Mouse (Mus musculus) embryonic facial prominence, embryonic 13.5 days (tissue): ENCODE measurements around the gene Zfp978. TPM values are rescaled to one million over a fixed set of nuclear protein-coding genes. Genes with fewer than 3 reads are reported as not detected.
"Not testable (repeated sequence)": the region's sequence is repeated elsewhere in the genome, so short reads cannot be mapped to it uniquely, and the experiment has no call there.

Experiments
- ATAC-seq: fragments of 200-750 bp; cut with Nextera tagmentation; 2 replicates; pipeline ENCODE4 v1.8.0; 2017; ENCODE audit warnings: low read depth; ENCODE audit not compliant: insufficient number of reproducible peaks, insufficient read depth, low FRiP score, low TSS enrichment
- H3K27ac ChIP-seq: fragments of 300-500 bp; sonication (generic); 2 replicates; pipeline ENCODE4 v1.5.1; 2015; ENCODE audit warnings: moderate library complexity, mild to moderate bottlenecking, inconsistent platforms
- H3K27me3 ChIP-seq: fragments of 300-500 bp; sonication (generic); 2 replicates; pipeline ENCODE4 v1.6.1; 2015; ENCODE audit warnings: mild to moderate bottlenecking, inconsistent platforms
- H3K36me3 ChIP-seq: fragments of 300-500 bp; sonication (generic); 2 replicates; pipeline ENCODE4 v1.6.1; 2015; ENCODE audit warnings: mild to moderate bottlenecking, inconsistent platforms
- H3K4me1 ChIP-seq: fragments of 300-500 bp; sonication (generic); 2 replicates; pipeline ENCODE4 v1.6.1; 2015; ENCODE audit warnings: inconsistent platforms
- H3K4me2 ChIP-seq: fragments of 300-500 bp; sonication (generic); 2 replicates; pipeline ENCODE4 v1.6.1; 2015; ENCODE audit warnings: moderate library complexity, mild to moderate bottlenecking, inconsistent platforms
- H3K4me3 ChIP-seq: fragments of 300-500 bp; sonication (generic); 2 replicates; pipeline ENCODE4 v1.5.1; 2015; ENCODE audit warnings: mild to moderate bottlenecking, inconsistent platforms
- H3K9ac ChIP-seq: fragments of 300-500 bp; sonication (generic); 2 replicates; pipeline ENCODE4 v1.6.1; 2015; ENCODE audit warnings: mild to moderate bottlenecking, inconsistent platforms
- H3K9me3 ChIP-seq: fragments of 300-500 bp; sonication (generic); 2 replicates; pipeline ENCODE4 v1.6.1; 2016; ENCODE audit warnings: inconsistent platforms
- WGBS: fragments of 180-500 bp; shearing (Covaris S2); methylation state at CpG from one replicate; pipeline ENCODE4 v1.1.7; 2015; ENCODE audit warnings: mixed read lengths; 5-methylcytosine and 5-hydroxymethylcytosine counted together
- polyA plus RNA-seq: library from polyadenylated mRNA; unstranded; fragments of >200 nt; fragmentation: Nextera tagmentation; extraction: Ambion mirVana; gene quantifications from 2 replicates; pipeline ENCODE4 v1.2.1, GENCODE M21; 2015

Zfp978 gene
- polyA plus RNA-seq, 1 experiment from 2014 or later: not detected

DNA sequence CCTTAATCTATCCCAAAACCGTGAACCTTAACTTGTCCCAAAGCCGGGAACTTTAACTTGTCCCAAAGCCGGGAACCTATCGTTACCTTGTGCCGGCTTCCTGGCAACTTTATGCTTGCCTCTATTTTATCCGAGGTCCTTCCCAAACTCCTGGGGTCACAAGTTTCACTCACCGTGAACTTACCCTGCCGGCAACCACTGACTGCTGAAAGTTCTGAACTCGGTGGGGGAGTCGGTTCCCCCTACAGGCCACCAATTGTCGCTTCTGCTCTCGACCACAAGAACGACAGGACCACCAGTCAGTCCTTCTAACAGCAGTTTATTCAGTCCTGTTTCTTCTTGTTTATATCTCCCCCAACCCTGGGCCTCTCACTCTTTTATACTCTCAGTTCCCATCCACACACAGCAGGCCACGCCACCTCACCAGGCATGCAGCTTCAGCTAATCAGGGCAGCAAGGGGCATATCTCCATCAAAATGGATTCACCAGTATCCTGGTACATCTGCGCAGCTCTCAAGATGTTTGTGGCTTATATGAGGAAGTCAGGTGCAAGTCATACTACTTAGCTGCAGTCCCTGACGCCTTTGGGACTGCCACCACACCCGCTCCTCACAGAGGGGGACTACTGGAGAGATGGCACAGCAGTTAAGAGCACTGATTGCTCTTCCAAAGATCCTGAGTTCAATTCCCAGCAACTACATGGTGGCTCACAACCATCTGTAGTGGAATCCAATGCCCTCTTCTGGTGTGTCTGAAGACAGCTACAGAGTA is 40.8 kb downstream of the Zfp978 start:
- H3K9me3 ChIP-seq: peaks cover 63% of the 10 kb centered on the region
- H3K27me3 ChIP-seq, H3K4me2 ChIP-seq, H3K4me3 ChIP-seq, H3K27ac ChIP-seq, H3K36me3 ChIP-seq, H3K4me1 ChIP-seq, H3K9ac ChIP-seq: not testable (repeated sequence)
- WGBS: 80% methylated on average over 17 of the region's 17 CpGs
- ATAC-seq: peak; percentile 32; the same call in 1 of the 2 replicates

DNA sequence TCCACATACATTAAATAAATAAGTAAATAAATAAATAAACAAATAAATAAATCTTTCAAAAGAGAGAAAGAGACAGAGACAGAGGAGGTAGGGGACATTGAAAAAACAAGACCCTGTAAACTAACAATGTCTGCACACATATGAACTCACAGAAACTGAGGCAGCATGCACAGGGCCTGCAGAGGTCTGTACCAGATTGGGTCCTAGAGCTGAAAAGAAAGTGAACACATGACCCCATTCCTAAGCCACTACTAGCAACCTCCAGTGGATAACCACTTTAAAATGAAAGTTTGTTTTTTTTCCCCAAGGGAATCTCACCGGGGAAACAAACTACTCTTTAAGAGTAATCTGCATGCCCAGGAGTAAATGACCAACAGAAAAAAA is 41.4 kb downstream of the Zfp978 start:
- 19% methylated on average over 1 of the region's 1 CpGs for WGBS
- not testable (repeated sequence) for H3K27ac ChIP-seq, H3K36me3 ChIP-seq, H3K4me2 ChIP-seq, H3K4me1 ChIP-seq, H3K27me3 ChIP-seq, H3K4me3 ChIP-seq, ATAC-seq, H3K9ac ChIP-seq
- H3K9me3 ChIP-seq: peaks cover 59% of the 10 kb centered on the region

DNA sequence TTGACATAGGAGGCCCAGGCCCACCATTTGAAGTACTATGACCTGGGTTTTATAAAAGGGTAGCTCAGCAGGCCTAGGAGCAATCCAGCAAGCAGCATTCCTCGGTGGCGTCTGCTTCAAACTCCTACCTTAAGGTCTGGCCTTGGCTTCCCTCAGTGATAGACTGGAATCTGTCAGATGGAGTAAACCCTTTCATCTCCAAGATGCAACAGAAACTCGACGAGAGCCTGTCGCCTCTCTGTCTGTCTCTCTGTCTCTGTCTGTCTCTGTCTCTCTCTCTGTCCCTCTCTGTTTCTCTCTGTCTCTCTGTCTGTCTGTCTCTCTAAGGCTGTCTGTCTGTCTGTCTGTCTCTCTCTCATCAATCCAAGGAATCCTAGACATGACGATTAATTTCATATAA is 42.4 kb downstream of the Zfp978 start:
- H3K4me2 ChIP-seq, H3K4me3 ChIP-seq, ATAC-seq, H3K36me3 ChIP-seq, H3K27me3 ChIP-seq, H3K4me1 ChIP-seq, H3K27ac ChIP-seq, H3K9ac ChIP-seq: not testable (repeated sequence)
- 86% methylated on average over 6 of the region's 6 CpGs for WGBS
- H3K9me3 ChIP-seq: peaks cover 53% of the 10 kb centered on the region

DNA sequence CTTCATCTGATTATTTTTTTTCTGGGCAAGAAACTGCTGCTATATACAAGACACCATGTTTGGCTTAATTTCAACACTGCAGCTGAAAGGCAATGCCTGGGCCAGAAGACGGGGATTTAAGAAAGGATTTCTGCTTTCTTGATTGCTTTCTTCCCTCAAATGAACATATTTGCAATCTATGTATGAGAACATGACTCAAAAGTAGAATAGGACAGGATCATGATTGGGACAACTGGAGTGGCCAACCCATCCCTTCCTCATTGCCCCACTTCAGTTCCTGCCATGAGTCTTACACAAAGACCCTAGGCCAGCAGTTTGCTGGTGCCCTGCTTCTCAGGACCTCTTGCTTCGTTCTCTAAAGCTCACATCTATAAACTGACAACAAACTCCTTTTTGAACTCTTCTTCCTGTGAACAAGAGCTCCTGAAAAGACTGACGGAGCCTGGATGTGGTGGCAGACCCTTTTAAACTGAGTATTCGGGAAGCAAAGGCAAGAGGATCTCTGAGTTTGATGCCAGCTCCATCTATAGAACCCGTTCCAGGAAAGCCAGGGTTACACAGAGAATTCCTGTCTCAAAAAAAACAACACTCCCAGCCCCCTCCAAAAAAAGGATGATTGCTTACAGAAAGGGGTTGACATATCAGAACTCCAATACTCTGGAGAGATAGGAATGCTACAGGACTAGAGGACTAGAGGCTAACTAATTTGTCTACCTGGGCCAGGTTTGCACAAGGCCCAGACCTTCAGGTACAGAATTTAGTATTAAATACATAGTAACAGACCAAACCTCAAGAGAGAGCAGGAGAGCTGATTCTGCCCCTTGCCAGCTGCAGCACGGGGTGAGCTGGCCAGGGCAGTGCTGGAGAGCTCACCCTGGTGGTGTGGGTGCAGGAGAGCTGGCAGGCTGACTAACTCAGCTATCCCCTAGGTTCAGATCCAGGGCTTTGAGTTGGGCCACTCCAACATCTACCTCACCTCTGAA is 43.1 kb downstream of the Zfp978 start:
- H3K36me3 ChIP-seq, H3K4me1 ChIP-seq, H3K4me3 ChIP-seq, H3K27ac ChIP-seq, H3K9ac ChIP-seq, H3K4me2 ChIP-seq, H3K27me3 ChIP-seq: not testable (repeated sequence)
- peaks cover 52% of the 10 kb centered on the region for H3K9me3 ChIP-seq
- WGBS: 73% methylated on average over 6 of the region's 6 CpGs
- ATAC-seq: peak; percentile 48

DNA sequence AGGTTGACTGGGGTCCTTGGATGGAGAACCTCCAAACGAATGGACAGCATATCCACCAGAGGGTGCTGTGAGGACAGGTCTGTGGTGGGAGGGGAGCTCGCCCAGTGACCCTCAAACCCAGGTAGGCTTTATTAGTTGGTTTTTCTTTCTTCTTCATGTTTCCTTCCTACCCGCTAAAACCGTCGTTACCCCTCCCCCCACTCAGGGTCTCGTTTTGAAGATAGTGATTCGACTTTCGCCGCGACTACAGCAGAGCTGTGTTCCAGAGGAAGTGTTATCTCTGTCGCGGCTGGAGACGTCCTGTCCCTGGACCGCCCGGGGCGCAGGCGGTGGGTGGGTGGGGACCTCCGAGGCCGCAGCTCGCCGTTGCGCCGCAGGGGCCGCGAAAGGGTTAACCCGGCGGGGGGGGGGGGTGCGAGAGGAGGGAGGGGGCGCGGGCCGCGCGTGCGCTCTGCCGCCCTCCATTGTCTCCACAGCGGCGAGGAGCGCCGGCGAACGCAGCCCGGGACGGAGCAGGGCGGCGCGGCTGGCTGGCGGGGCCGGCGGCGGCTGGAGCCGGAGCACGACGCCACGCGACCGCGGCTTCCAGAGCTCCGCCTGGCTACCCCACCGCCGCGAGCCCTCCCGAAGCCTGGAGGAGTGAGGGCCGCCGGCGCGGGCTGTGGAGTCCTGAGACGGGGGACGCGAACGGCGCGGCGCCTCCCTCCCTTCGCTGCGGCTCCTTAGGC is 45.8 kb downstream of the Zfp978 start:
- H3K4me1 ChIP-seq: no peaks in the 10 kb centered on the region
- WGBS: 1% methylated on average over 36 of the region's 75 CpGs
- H3K9ac ChIP-seq: peak overlapping the region; percentile 77
- peaks cover 6% of the 10 kb centered on the region for H3K36me3 ChIP-seq
- H3K4me3 ChIP-seq: peak overlapping the region; percentile 50
- no peaks in the 10 kb centered on the region for H3K27me3 ChIP-seq
- peaks cover 52% of the 10 kb centered on the region for H3K9me3 ChIP-seq
- peak; percentile 76 for ATAC-seq
- no peak overlapping the region for H3K27ac ChIP-seq
- H3K4me2 ChIP-seq: peak overlapping the region; percentile 68

DNA sequence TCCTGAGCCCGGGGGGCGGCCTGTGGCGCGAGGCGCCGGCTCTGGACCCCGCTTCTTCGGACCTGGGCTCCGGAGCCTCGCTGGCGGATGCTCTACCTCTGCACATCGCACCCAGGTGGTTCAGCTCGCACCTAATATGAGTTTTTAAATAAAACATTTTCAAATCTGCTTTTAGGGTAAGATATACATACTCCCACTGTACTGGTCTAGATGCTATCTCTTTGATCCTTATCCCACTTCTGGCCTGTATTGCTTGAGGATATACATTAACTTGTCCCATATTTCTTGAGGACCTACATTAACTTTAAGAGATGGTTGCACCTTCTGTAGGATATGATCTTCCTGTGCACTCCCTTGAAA is 46.3 kb downstream of the Zfp978 start:
- Histone ChIP-seq H3K4me1 (no peaks in the 10 kb centered on the region), H3K27ac (no peak overlapping the region), H3K4me3 (peak overlapping the region; percentile 50), H3K9me3 (peaks cover 46% of the 10 kb centered on the region), H3K9ac (peak overlapping the region; percentile 77), H3K36me3 (peaks cover 6% of the 10 kb centered on the region), H3K27me3 (no peaks in the 10 kb centered on the region), H3K4me2 (peak overlapping the region; percentile 68)
- WGBS: 5% methylated on average over 13 of the region's 13 CpGs
- ATAC-seq: peak; percentile 35

DNA sequence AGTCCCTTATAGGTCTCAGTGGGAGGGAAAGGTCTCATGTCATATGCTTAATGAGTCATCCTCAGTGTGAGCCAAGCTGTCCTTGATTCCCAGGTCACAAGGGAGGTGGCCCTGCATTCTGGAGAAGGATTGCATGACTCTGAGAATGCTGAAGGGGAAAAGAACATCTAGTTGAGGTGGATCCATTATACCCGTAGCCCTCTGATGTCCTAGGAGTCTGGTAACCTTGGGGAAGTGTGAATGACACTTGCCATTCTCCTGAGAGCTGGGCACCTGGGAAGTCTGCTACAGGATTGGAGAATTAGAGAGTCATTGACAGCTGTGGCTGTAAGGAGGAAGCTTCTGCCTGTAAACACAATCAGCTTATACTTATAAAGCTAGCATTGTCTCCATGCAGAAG is 55.3 kb downstream of the Zfp978 start:
- not testable (repeated sequence) for H3K27me3 ChIP-seq, H3K9ac ChIP-seq, H3K4me2 ChIP-seq, H3K4me1 ChIP-seq, H3K27ac ChIP-seq, H3K4me3 ChIP-seq, H3K36me3 ChIP-seq
- WGBS: 66% methylated on average over 1 of the region's 1 CpGs
- peaks cover 42% of the 10 kb centered on the region for H3K9me3 ChIP-seq
- peak; percentile 7; the same call in 1 of the 2 replicates for ATAC-seq

DNA sequence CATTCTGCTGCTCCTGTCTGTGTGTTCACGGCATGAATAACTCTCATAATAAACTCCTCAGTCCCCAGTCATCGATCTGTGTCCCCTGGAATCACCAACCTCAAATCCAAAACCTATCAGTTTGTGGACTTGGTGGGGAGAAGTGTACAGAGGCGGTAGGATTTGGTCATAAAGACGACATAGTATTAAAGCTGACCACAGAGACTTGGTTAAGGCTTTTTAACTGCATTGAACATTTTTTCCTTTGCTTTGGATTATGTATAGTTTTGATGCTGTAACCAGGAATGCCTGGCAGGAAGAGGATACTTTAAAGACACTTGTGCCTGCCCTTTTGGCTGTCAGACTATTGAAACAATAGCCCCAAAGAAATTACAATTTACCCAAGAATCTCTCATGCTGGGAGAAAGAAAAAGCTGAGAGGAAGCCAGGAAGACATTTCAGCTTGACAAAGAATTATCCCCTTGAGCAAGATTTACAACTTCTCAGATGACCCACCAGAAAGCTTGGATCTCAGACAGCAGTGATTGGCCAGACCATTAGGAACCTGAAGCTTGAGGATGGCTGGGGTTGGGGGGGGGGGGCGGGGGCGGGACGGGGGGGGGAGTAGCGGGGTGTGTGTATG is 56.2 kb downstream of the Zfp978 start:
- H3K4me2 ChIP-seq: no peak overlapping the region
- H3K4me3 ChIP-seq: no peak overlapping the region
- H3K9me3 ChIP-seq: peaks cover 49% of the 10 kb centered on the region
- no peaks in the 10 kb centered on the region for H3K4me1 ChIP-seq
- WGBS: 57% methylated on average over 8 of the region's 8 CpGs
- H3K27me3 ChIP-seq: no peaks in the 10 kb centered on the region
- H3K36me3 ChIP-seq: no peaks in the 10 kb centered on the region
- H3K27ac ChIP-seq: no peak overlapping the region
- H3K9ac ChIP-seq: no peak overlapping the region
- peak; percentile 11; the same call in 1 of the 2 replicates for ATAC-seq

DNA sequence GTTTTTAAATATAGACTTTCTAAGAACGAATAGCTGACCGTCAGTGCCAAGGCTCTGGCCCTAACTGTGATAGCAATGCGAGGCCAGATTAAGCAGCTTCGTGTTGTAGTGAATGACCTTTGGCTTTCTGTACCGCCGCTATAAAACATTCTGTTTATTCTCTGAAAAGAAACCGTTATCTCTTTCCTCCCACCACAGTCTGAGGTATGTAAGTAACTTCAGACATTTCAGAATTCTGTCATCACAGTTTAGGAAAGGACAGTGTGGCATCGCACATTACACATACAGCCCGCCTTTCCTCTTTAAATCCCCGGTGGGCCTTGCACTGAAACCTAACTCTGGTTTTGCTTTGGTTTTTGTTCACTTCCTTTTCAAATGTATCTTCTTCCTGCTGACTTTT is 56.8 kb downstream of the Zfp978 start:
- Histone ChIP-seq H3K4me3 (no peak overlapping the region), H3K27me3 (no peaks in the 10 kb centered on the region), H3K36me3 (no peaks in the 10 kb centered on the region), H3K4me1 (no peaks in the 10 kb centered on the region), H3K9me3 (peaks cover 49% of the 10 kb centered on the region), H3K27ac (no peak overlapping the region), H3K4me2 (no peak overlapping the region), H3K9ac (no peak overlapping the region)
- WGBS: 70% methylated on average over 10 of the region's 10 CpGs
- no peak for ATAC-seq

DNA sequence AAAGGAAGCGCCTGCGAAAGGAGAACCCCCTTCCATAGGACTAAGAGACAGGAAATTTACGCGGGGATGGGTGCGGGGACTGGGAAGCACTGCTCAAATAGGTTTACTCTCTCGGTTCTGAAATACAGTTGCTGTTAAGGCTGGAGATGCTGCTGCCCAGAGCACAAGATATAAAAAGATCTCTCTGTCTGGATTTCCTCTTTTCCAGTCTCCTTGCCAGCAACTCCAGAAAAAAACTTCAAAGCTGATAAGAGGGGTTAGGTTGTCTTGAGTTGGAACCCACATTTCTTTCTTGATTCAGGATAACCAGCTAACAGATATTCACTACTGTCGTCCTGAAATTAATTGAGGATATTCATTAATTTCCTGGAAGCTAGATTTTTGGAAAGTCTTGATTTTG is 57.2 kb downstream of the Zfp978 start:
- not testable (repeated sequence) for H3K36me3 ChIP-seq, ATAC-seq, H3K4me3 ChIP-seq, H3K27me3 ChIP-seq, H3K27ac ChIP-seq, H3K4me2 ChIP-seq, H3K9ac ChIP-seq, H3K4me1 ChIP-seq
- H3K9me3 ChIP-seq: peaks cover 52% of the 10 kb centered on the region
- WGBS: 52% methylated on average over 7 of the region's 7 CpGs

DNA sequence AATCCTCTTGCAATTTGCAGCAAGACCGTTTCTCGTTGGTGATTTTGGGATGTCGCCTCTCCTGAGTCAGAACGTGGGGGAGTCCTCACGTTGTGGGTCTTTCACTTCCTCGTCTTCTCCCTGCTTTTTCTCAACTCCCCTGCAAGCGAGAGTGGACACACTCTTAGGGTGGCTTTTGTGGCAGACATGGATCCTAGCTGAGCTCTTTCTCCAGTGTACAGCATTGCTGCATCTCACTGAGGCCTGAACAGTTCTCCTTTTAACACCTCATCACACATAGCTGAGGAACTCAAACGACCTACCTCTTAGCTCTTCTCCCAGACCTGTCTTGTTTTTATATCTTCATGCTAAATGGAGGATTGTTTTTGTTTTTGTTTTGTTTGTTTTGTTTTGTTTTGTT is 58.1 kb downstream of the Zfp978 start:
- not testable (repeated sequence) for H3K36me3 ChIP-seq, ATAC-seq, H3K27me3 ChIP-seq, H3K4me2 ChIP-seq, H3K4me1 ChIP-seq, H3K27ac ChIP-seq, H3K4me3 ChIP-seq, H3K9ac ChIP-seq
- H3K9me3 ChIP-seq: peaks cover 58% of the 10 kb centered on the region
- 82% methylated on average over 8 of the region's 8 CpGs for WGBS
